ENCODE assay signal across 9 mouse cellular contexts in genomic region chr12:37108819-37109473, GRCm38 (mm10). TPM values are rescaled to one million over a fixed set of nuclear protein-coding genes. Genes with fewer than 3 reads are reported as not detected.
DNase-seq lines count a peak whose midpoint lies in the region; ATAC-seq and TF ChIP-seq lines count a peak whose summit lies in the region.
"Had no signal": no experiment of that assay in that cellular context is flagged by ENCODE, and none has a peak within 500 bp of the region (broad histone marks: within the 10 kb centered on the region; RNA-seq: fewer than 3 reads in every experiment).

No protein-coding gene starts in this region.

- peak overlapping the region; percentile 63 for H3K9ac ChIP-seq in hindbrain, embryonic 13.5 days
- peak overlapping the region; percentile 72 for H3K9ac ChIP-seq in lung, embryonic 16.5 days (ENCODE audit: low read length)

- DNase-seq in layer of hippocampus, postnatal 10 days (ENCODE audit: low spot score in 2 of 2): peak; percentile 19 to 40
- no peak for DNase-seq in layer of hippocampus, adult 8-10 months (ENCODE audit: low spot score in 2 of 2)
- DNase-seq in gastrocnemius, postnatal 10 days: peak; percentile 33
- no peak for DNase-seq in cerebellum, adult 11 months

- whole genome bisulfite sequencing in hindbrain, embryonic 13.5 days: under 1% methylated on average over 29 of the region's 29 CpGs
- WGBS in lung, embryonic 16.5 days: under 1% methylated on average over 28 of the region's 29 CpGs
- WGBS in small intestine, adult 2 months: 3% methylated on average over 29 of the region's 29 CpGs

- H3K4me2 ChIP-seq in hindbrain, embryonic 13.5 days: peak overlapping the region; percentile 90
- H3K4me2 ChIP-seq in lung, embryonic 16.5 days (ENCODE audit: low read depth, low read length): peak overlapping the region; percentile 56

- peak overlapping the region; percentile 100 for H3K27ac ChIP-seq in brown adipose tissue, adult 24 weeks (replicated peaks; ENCODE audit: low read depth, low read length)
- no peak overlapping the region for H3K27ac ChIP-seq in hindbrain, embryonic 13.5 days
- H3K27ac ChIP-seq in lung, embryonic 16.5 days (ENCODE audit: low read length): peak overlapping the region; percentile 81
- H3K27ac ChIP-seq in small intestine, adult 2 months (ENCODE audit: insufficient read depth, low read depth, low read length): no peak overlapping the region
- H3K27ac ChIP-seq: macrophage had no signal

- TF ChIP-seq CTCF in small intestine, adult 2 months (IDR thresholded peaks at IDR 0.05; ENCODE audit: extremely low read depth, insufficient read length, insufficient replicate concordance, low read depth, low read length): no peak

- peak; percentile 83 for ATAC-seq in hindbrain, embryonic 13.5 days (ENCODE audit: low FRiP score)
- ATAC-seq in lung, embryonic 16.5 days (ENCODE audit: low read depth): peak; percentile 68

- H3K4me1 ChIP-seq in brown adipose tissue, adult 24 weeks (ENCODE audit: control insufficient read depth, insufficient read depth, insufficient read length, low read length): no peaks in the 10 kb centered on the region; the same call in 1 of the 2 replicates
- H3K4me1 ChIP-seq in hindbrain, embryonic 13.5 days (replicated peaks): peaks cover 17% of the 10 kb centered on the region
- peaks cover 5% of the 10 kb centered on the region for H3K4me1 ChIP-seq in lung, embryonic 16.5 days (replicated peaks; ENCODE audit: control insufficient read depth, insufficient read depth, low read length)
- peaks cover 2% of the 10 kb centered on the region; the same call in 1 of the 2 replicates for H3K4me1 ChIP-seq in small intestine, adult 2 months (ENCODE audit: control insufficient read depth, insufficient read depth, insufficient read length, low read length)

- TF ChIP-seq POLR2A in small intestine, adult 2 months (IDR thresholded peaks at IDR 0.05; ENCODE audit: low read depth, low read length): no peak

- H3K36me3 ChIP-seq in hindbrain, embryonic 13.5 days: no peaks in the 10 kb centered on the region
- no peaks in the 10 kb centered on the region for H3K36me3 ChIP-seq in lung, embryonic 16.5 days (ENCODE audit: control insufficient read depth, insufficient read depth, low read length)
- no peaks in the 10 kb centered on the region for H3K36me3 ChIP-seq in small intestine, adult 2 months (ENCODE audit: control insufficient read depth, insufficient read depth, low read length)

- peak overlapping the region; percentile 69 for H3K4me3 ChIP-seq in brown adipose tissue, adult 24 weeks (ENCODE audit: insufficient read depth, low read depth, low read length)
- peak overlapping the region; percentile 51 for H3K4me3 ChIP-seq in hindbrain, embryonic 13.5 days
- peak overlapping the region; percentile 57 for H3K4me3 ChIP-seq in lung, embryonic 16.5 days (ENCODE audit: low read length)
- peak overlapping the region; percentile 41 for H3K4me3 ChIP-seq in small intestine, adult 2 months (ENCODE audit: low read depth, low read length)

- H3K9me3 ChIP-seq in hindbrain, embryonic 13.5 days: no peaks in the 10 kb centered on the region
- H3K9me3 ChIP-seq in lung, embryonic 16.5 days (ENCODE audit: control insufficient read depth, low read length): no peaks in the 10 kb centered on the region

- peaks cover 56% of the 10 kb centered on the region for H3K27me3 ChIP-seq in hindbrain, embryonic 13.5 days
- H3K27me3 ChIP-seq in lung, embryonic 16.5 days (ENCODE audit: control insufficient read depth, insufficient read depth, low read depth, low read length): peaks cover 3% of the 10 kb centered on the region; the same call in 1 of the 2 replicates
- peaks cover 13% of the 10 kb centered on the region for H3K27me3 ChIP-seq in small intestine, adult 2 months (ENCODE audit: control insufficient read depth, insufficient read depth, low read length)

RNA-seq across cellular contexts. Expression of gene Meox2, which starts 0.6 kb away (rescaled TPM):
- total RNA-seq in layer of hippocampus, postnatal 10 days (2021): not detected
- total RNA-seq in layer of hippocampus, adult 8-10 months (2022): not detected
- 7.4 and 13.9 TPM in 2 replicates for polyA plus RNA-seq in brown adipose tissue, adult 24 weeks (2012; ENCODE audit: insufficient read depth, insufficient read length, missing spikeins)
- 10 to 100 TPM; 33.7 to 39.8 TPM for total RNA-seq in gastrocnemius, postnatal 10 days (2021)
- 1.6 and 2.2 TPM in 2 replicates for polyA plus RNA-seq in hindbrain, embryonic 13.5 days (2015; fragmentation: Nextera tagmentation; extraction: Ambion mirVana)
- 44.6 and 46.4 TPM in 2 replicates for polyA plus RNA-seq in lung, embryonic 16.5 days (2015; fragmentation: Nextera tagmentation; extraction: Ambion mirVana)
- 0.19 and 0.22 TPM in 2 replicates for polyA plus RNA-seq in small intestine, adult 2 months (2012; rRNA removed)
- polyA plus RNA-seq: macrophage had no signal

Comparison
In these comparisons a context has a peak if more than half of its experiments do, and no peak if none do; other contexts are left out.
1. DNase-seq: peak in layer of hippocampus, postnatal 10 days (2 of 2) and gastrocnemius, postnatal 10 days (single experiment); none in layer of hippocampus, adult 8-10 months (0 of 2) and cerebellum, adult 11 months (single experiment).
2. H3K27ac ChIP-seq: peak in brown adipose tissue, adult 24 weeks (single experiment) and lung, embryonic 16.5 days (single experiment); none in hindbrain, embryonic 13.5 days (single experiment) and small intestine, adult 2 months (single experiment).
3. Peak in every context shown above with its lines, with median percentiles within 50 percentile points of each other: H3K4me3 ChIP-seq.